Comparison of ENCODE assay signal across 7 mouse cellular contexts in genomic region chr11:106193371-106194154, GRCm38 (mm10). TPM values are rescaled to one million over a fixed set of nuclear protein-coding genes. Genes with fewer than 3 reads are reported as not detected.
A peak's percentile ranks its signal among the peaks of the same experiment; 100 is the strongest.
DNase-seq lines count a peak whose midpoint lies in the region; ATAC-seq lines count a peak whose summit lies in the region.

No protein-coding gene starts in this region.

- peak overlapping the region; percentile 85 for H3K4me3 ChIP-seq in embryonic facial prominence, embryonic 10.5 days
- H3K4me3 ChIP-seq in limb, embryonic 10.5 days = peak overlapping the region; percentile 85
- peak overlapping the region; percentile 79 for H3K4me3 ChIP-seq in midbrain, embryonic 13.5 days (replicated peaks)

- under 1% methylated on average over 44 of the region's 44 CpGs for WGBS in embryonic facial prominence, embryonic 10.5 days
- under 1% methylated on average over 42 of the region's 44 CpGs for WGBS in limb, embryonic 10.5 days
- under 1% methylated on average over 43 of the region's 44 CpGs for WGBS in midbrain, embryonic 13.5 days

- H3K9me3 ChIP-seq in embryonic facial prominence, embryonic 10.5 days = no peaks in the 10 kb centered on the region
- no peaks in the 10 kb centered on the region for H3K9me3 ChIP-seq in limb, embryonic 10.5 days (replicated peaks)
- no peaks in the 10 kb centered on the region for H3K9me3 ChIP-seq in midbrain, embryonic 13.5 days

- H3K27ac ChIP-seq in embryonic facial prominence, embryonic 10.5 days (replicated peaks) = peak overlapping the region; percentile 89
- peak overlapping the region; percentile 88 for H3K27ac ChIP-seq in limb, embryonic 10.5 days
- peak overlapping the region; percentile 88 for H3K27ac ChIP-seq in midbrain, embryonic 13.5 days

- H3K4me2 ChIP-seq in midbrain, embryonic 13.5 days (replicated peaks) = peak overlapping the region; percentile 75

- ATAC-seq in granulocyte monocyte progenitor cell, adult 5-6 weeks (replicated peaks; ENCODE audit: poor library complexity, severe bottlenecking) = peak; percentile 93
- ATAC-seq in midbrain, embryonic 13.5 days = peak; percentile 98

- H3K36me3 ChIP-seq in embryonic facial prominence, embryonic 10.5 days (replicated peaks) = peaks cover 25% of the 10 kb centered on the region
- H3K36me3 ChIP-seq in limb, embryonic 10.5 days = peaks cover 24% of the 10 kb centered on the region
- H3K36me3 ChIP-seq in midbrain, embryonic 13.5 days = peaks cover 24% of the 10 kb centered on the region

- H3K9ac ChIP-seq in midbrain, embryonic 13.5 days (replicated peaks) = peak overlapping the region; percentile 87

- H3K4me1 ChIP-seq in embryonic facial prominence, embryonic 10.5 days = peaks cover 12% of the 10 kb centered on the region
- peaks cover 13% of the 10 kb centered on the region for H3K4me1 ChIP-seq in limb, embryonic 10.5 days
- peaks cover 15% of the 10 kb centered on the region for H3K4me1 ChIP-seq in midbrain, embryonic 13.5 days (replicated peaks)

- H3K27me3 ChIP-seq in embryonic facial prominence, embryonic 10.5 days (replicated peaks; ENCODE audit: low read depth, poor library complexity, severe bottlenecking) = no peaks in the 10 kb centered on the region
- H3K27me3 ChIP-seq in limb, embryonic 10.5 days (ENCODE audit: low read depth, poor library complexity, severe bottlenecking) = no peaks in the 10 kb centered on the region
- no peaks in the 10 kb centered on the region for H3K27me3 ChIP-seq in midbrain, embryonic 13.5 days

- DNase-seq in adrenal gland, postnatal 10 days = peak; percentile 99
- peak; percentile 99 for DNase-seq in embryonic facial prominence, embryonic 10.5 days (ENCODE audit: low spot score)
- peak; percentile 96 for DNase-seq in kidney, adult 11 months
- peak; percentile 97 for DNase-seq in limb, embryonic 10.5 days (ENCODE audit: low spot score)
- DNase-seq in spleen, adult 12 weeks (ENCODE audit: low spot score) = peak; percentile 95

RNA-seq across cellular contexts. Expression of gene Strada, which starts 8.4 kb away (rescaled TPM):
- 10 to 100 TPM; 12.1 to 16.1 TPM for total RNA-seq in adrenal gland, postnatal 10 days (2021)
- 40.0 and 40.4 TPM in 2 replicates for polyA plus RNA-seq in embryonic facial prominence, embryonic 10.5 days (2016; fragmentation: Nextera tagmentation; extraction: Ambion mirVana)
- 40.5 and 42.3 TPM in 2 replicates for total RNA-seq in granulocyte monocyte progenitor cell, adult 5-6 weeks (2014; fragmentation: Nextera tagmentation)
- 22.2 TPM in 2 replicates for total RNA-seq in granulocyte monocyte progenitor cell, adult 5-6 weeks (2017)
- 37.8 and 45.3 TPM in 2 replicates for polyA plus RNA-seq in limb, embryonic 10.5 days (2016; fragmentation: Nextera tagmentation; extraction: Ambion mirVana)
- 33.8 and 36.9 TPM in 2 replicates for polyA plus RNA-seq in midbrain, embryonic 13.5 days (2015; fragmentation: Nextera tagmentation; extraction: Ambion mirVana)

RNA-seq across cellular contexts. Expression of gene Ccdc47, which starts 22.6 kb away (rescaled TPM):
- total RNA-seq in adrenal gland, postnatal 10 days (2021) = 10 to 100 TPM; 75.9 to 86.3 TPM
- 71.2 and 72.9 TPM in 2 replicates for polyA plus RNA-seq in embryonic facial prominence, embryonic 10.5 days (2016; fragmentation: Nextera tagmentation; extraction: Ambion mirVana)
- total RNA-seq in granulocyte monocyte progenitor cell, adult 5-6 weeks (2014; fragmentation: Nextera tagmentation) = 30.2 and 56.2 TPM in 2 replicates
- total RNA-seq in granulocyte monocyte progenitor cell, adult 5-6 weeks (2017) = 175 and 181 TPM in 2 replicates
- polyA plus RNA-seq in limb, embryonic 10.5 days (2016; fragmentation: Nextera tagmentation; extraction: Ambion mirVana) = 57.4 and 60.1 TPM in 2 replicates
- polyA plus RNA-seq in midbrain, embryonic 13.5 days (2015; fragmentation: Nextera tagmentation; extraction: Ambion mirVana) = 96.2 and 101 TPM in 2 replicates

RNA-seq across cellular contexts. Expression of gene Ddx42, which starts 23.2 kb away (rescaled TPM):
- total RNA-seq in adrenal gland, postnatal 10 days (2021) = 10 to 100 TPM; 49.0 to 54.0 TPM
- 107 and 108 TPM in 2 replicates for polyA plus RNA-seq in embryonic facial prominence, embryonic 10.5 days (2016; fragmentation: Nextera tagmentation; extraction: Ambion mirVana)
- total RNA-seq in granulocyte monocyte progenitor cell, adult 5-6 weeks (2014; fragmentation: Nextera tagmentation) = 51.1 and 55.5 TPM in 2 replicates
- total RNA-seq in granulocyte monocyte progenitor cell, adult 5-6 weeks (2017) = 86.8 and 87.9 TPM in 2 replicates
- polyA plus RNA-seq in limb, embryonic 10.5 days (2016; fragmentation: Nextera tagmentation; extraction: Ambion mirVana) = 94.9 and 108 TPM in 2 replicates
- 101 and 105 TPM in 2 replicates for polyA plus RNA-seq in midbrain, embryonic 13.5 days (2015; fragmentation: Nextera tagmentation; extraction: Ambion mirVana)

RNA-seq across cellular contexts. Expression of gene Limd2, which starts 32.9 kb away (rescaled TPM):
- 10 to 100 TPM; 40.4 to 43.1 TPM for total RNA-seq in adrenal gland, postnatal 10 days (2021)
- 445 and 476 TPM in 2 replicates for polyA plus RNA-seq in embryonic facial prominence, embryonic 10.5 days (2016; fragmentation: Nextera tagmentation; extraction: Ambion mirVana)
- total RNA-seq in granulocyte monocyte progenitor cell, adult 5-6 weeks (2014; fragmentation: Nextera tagmentation) = 196 and 197 TPM in 2 replicates
- total RNA-seq in granulocyte monocyte progenitor cell, adult 5-6 weeks (2017) = 38.1 and 43.1 TPM in 2 replicates
- 603 and 638 TPM in 2 replicates for polyA plus RNA-seq in limb, embryonic 10.5 days (2016; fragmentation: Nextera tagmentation; extraction: Ambion mirVana)
- 211 TPM in 2 replicates for polyA plus RNA-seq in midbrain, embryonic 13.5 days (2015; fragmentation: Nextera tagmentation; extraction: Ambion mirVana)

RNA-seq across cellular contexts. Expression of gene Gm10840, which starts 32.9 kb away (rescaled TPM):
- total RNA-seq in adrenal gland, postnatal 10 days (2021) = not detected
- 1.5 TPM in 1 of 2 replicates, not detected in the other for polyA plus RNA-seq in embryonic facial prominence, embryonic 10.5 days (2016; fragmentation: Nextera tagmentation; extraction: Ambion mirVana)
- total RNA-seq in granulocyte monocyte progenitor cell, adult 5-6 weeks (2014; fragmentation: Nextera tagmentation) = not detected in 2 replicates
- total RNA-seq in granulocyte monocyte progenitor cell, adult 5-6 weeks (2017) = not detected in 2 replicates
- polyA plus RNA-seq in limb, embryonic 10.5 days (2016; fragmentation: Nextera tagmentation; extraction: Ambion mirVana) = 1.0 TPM in 1 of 2 replicates, not detected in the other
- polyA plus RNA-seq in midbrain, embryonic 13.5 days (2015; fragmentation: Nextera tagmentation; extraction: Ambion mirVana) = 1.7 TPM in 1 of 2 replicates, not detected in the other

Comparison
In these comparisons a context has a peak if more than half of its experiments do, and no peak if none do; other contexts are left out.
1. Peak in every context shown above with its lines: DNase-seq, ATAC-seq, H3K4me3 ChIP-seq and H3K27ac ChIP-seq.